Mouse (Mus musculus) retina, postnatal 7 days (tissue): ENCODE data around the gene Dnah1.
A peak's percentile ranks its signal among the peaks of the same experiment; 100 is the strongest.

ENCODE experiments used
- DNase-seq: peaks from one replicate; pipeline ENCODE4 v3.0.0-alpha.2; 2012; ENCODE audit warnings: low read depth, low spot score

The Dnah1 gene

GRCm38 (mm10) chr14:31317754-31318153 lies 5.9 kb downstream of the Dnah1 start:
- DNase-seq: no peak

DNA sequence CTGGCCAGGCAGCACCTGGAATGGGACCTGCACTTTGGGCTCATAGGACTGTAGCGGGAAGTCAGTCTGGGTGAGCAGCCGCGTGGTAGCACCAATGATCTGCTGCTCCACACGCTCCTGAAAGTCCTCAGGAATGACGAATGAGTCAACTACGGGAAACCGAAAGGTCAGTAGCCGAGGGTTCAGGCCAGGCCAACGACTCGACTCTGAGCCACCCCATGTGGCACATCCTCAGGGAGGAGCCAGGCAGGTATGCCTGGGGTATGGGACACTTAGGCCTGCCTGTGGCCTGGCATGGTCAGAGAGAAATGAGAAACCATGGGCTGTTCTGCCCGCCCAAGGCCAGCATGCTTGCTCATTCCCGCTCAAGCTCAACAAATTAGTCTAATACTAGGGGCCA lies 7.1 kb downstream of the Dnah1 start:
- DNase-seq: no peak

DNA sequence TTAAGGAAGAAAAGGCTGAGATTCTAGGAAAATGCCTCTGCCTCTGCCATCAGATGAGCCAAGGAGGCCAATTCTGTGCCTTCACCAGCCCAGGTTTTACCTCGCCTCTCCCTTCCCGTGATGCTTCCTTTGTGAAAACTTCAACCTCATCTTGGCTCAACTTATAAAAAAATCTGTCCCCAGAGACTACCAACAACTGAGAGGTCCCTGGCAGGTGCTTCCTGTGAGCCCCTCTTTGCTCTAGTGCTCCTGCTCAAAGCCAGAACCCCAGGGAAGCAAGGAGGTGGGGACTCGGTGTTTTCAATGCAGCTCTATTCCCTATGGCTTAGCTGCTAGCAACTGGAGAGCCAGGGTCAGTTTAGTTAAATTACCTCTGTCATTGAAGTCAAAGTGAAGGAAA lies 10.5 kb downstream of the Dnah1 start:
- no peak for DNase-seq

DNA sequence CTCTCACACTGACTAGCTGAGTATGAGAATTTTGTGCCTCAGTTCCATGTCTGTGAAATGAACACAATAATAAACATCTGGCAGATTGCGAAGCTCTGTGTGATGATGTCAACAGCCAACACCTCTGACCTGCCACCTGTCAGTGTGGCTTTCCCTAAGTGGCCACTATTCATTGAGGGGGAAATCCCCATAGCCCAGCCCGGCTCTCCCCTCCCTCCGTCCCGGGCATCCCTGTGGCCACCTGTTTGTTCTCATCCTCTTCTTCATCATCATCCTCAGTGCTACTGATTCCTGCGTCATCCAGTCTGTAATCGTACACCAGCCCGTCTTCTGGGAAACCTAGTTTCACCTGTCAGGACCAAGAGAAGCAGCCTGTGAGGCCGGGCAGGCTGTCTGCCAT lies 38.0 kb downstream of the Dnah1 start:
- DNase-seq: no peak

GRCm38 (mm10) chr14:31272164-31272563 lies 51.5 kb downstream of the Dnah1 start:
- DNase-seq: peak; percentile 62

GRCm38 (mm10) chr14:31271121-31271520 lies 52.6 kb downstream of the Dnah1 start:
- no peak for DNase-seq

DNA sequence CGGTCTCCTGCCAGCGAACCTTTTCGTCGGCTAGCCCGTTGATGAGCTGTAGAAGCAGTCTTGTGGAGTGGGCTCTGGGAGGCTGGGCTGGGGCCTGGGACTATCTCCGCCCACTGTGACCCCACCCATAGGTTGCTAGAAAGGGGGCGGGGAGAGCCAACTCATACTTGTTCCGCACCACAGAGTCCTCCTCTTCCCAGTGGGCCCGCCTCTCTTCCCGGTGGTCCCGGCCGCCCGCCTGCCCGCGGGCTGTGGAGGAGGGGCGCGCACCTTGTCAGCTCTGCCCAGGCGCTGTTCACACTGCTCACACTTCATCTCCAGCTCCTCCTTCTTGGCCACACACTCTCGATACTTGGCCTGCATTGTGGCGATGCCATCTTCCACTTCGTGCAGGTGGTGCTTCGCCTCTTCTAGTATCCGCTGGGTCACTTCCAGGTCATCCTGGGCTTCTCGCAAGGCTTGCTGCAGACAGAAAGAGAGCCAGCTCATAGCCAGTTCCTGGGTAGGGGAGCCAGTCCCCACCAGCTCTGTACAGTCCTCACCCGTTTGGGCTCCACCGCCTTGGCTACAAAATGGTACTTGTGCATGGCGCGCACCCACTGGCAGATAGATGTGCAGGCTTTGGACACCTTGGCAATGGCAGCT lies 54.1 kb downstream of the Dnah1 start:
- DNase-seq: no peak

GRCm38 (mm10) chr14:31268301-31269001 lies 55.2 kb downstream of the Dnah1 start:
- DNase-seq: no peak

DNA sequence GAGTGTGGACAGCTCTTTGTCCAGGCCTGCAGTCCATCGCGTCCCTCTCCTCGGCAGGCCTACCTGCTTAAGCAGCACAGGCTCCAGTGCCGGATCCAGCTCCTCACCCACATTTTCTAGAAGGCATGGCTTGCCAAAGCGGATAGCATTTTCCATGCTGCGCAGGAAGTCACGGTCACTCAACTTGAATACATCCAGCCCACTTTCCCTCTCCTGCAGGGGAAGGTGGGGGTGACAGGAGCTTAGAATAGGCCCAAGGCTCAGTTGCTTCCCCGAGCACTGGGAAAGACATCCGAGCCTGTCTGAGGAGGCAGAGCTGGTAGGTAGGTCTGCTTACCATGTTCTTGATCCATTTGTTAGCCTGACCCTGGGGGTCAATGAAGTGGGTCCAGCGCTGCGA lies 56.0 kb downstream of the Dnah1 start:
- no peak for DNase-seq

DNA sequence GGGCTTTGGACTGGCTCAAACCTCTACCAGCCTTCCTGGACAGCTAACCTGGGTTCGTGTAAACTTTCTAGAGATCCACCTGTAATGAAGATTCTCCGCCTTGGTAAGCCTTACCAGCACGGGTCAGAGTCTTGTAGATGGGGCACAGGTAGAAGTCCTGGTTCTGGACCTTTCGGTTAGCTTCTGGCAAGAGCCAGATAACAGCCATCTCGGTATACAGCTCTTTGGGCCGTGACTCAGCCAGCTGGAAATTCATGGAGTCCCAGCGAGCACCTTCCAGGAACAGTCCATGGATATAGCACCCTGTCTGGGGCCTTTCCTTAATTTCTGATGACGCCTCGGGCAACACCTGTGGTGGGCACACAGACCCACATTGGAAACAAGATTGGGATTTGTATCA lies 62.8 kb downstream of the Dnah1 start:
- DNase-seq: no peak

DNA sequence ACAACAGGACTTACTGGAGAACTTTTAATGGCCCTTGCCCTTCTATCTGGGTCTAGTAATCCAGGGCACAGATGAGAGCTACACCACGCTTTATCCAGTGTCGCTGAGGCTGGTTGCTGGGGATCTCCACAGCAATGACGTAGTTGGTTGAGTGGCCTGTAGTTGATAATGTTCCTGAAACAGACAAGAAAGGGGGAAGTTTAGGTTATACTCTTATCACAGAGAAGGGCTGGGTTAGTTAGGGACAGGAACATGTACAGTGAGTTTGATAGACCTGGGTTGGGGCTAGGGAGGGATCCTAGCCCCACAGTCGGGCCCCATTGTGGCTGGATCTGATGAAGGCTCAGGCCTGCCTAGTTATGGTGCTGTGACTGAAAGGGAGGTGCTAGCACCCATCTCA lies 63.3 kb downstream of the Dnah1 start:
- no peak for DNase-seq

- no peak for DNase-seq
Observed at GRCm38 (mm10) chr14:31258476-31259050, 65.1 kb downstream of the Dnah1 start.

DNA sequence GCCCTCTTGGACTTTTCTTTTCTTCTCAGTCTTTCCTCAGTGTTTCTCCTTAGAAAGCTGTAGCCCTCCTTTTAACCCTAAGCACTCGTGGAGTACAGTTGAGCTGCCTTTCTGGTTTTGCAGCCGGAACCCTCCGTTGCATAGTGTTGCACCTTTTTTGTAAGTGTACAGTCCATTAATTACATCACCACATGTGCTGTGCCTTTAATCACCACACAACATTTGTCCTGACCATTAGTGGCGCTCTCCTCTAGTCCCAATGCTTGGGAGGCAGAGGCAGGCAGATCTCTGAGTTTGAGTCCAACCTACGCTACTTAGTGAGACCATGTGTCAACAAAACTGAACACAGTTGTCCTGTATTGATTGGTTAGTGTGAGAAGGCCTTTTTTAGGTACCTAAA lies 71.6 kb downstream of the Dnah1 start:
- DNase-seq: no peak

DNA sequence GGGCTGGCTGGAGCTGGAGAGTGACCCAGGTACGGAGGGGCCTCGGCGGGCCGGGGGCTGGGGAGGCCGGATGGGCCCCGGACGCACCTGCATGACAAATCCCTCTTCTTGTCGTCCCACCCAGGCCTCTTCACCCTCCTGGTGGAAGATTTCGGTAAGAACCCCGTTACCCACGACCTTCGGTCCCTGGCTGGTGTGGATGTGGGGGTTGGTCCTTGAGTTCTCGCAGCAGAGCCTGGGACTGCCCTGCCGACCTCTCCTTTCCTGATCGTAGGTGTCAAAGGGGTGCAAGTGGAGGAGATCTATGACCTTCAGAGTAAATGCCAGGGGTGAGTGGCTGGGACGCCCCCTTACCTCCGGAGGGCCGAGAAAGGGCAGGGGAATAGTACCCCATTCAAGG lies 72.1 kb downstream of the Dnah1 start:
- no peak for DNase-seq

DNA sequence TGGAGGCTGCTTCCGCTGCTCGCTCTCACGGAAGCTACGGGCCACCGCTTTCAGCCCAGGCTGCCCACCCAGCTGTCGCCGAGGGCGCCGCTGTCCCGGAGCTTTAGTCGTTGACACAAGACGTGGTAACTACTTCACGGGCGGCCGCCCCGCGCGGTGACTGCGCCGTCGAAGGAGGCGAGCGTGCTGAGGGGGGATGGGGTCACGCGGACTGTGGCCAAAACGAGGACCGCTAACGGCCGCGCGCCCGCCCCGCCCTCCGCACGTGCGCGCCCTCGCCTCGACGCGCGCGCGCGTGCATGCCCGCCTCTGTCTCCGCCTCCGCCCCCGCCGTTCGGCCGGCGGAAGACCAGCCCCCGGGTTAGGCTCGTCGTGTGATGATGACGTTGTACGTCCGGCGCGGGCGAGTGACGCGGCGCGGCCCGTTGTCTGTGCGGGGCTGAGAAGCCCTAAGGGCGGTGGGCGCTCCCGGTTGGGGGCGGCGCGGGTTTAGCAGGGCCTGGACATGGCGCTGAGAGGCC lies 72.6 kb downstream of the Dnah1 start, which contains the start of the genes Phf7 and Bap1:
Gene Phf7, minus strand, starts transcription at position 234 of the 521 bp plus-strand sequence.
Gene Bap1, plus strand, starts transcription at position 367 of the 521 bp plus-strand sequence.
- peak; percentile 93 for DNase-seq

DNA sequence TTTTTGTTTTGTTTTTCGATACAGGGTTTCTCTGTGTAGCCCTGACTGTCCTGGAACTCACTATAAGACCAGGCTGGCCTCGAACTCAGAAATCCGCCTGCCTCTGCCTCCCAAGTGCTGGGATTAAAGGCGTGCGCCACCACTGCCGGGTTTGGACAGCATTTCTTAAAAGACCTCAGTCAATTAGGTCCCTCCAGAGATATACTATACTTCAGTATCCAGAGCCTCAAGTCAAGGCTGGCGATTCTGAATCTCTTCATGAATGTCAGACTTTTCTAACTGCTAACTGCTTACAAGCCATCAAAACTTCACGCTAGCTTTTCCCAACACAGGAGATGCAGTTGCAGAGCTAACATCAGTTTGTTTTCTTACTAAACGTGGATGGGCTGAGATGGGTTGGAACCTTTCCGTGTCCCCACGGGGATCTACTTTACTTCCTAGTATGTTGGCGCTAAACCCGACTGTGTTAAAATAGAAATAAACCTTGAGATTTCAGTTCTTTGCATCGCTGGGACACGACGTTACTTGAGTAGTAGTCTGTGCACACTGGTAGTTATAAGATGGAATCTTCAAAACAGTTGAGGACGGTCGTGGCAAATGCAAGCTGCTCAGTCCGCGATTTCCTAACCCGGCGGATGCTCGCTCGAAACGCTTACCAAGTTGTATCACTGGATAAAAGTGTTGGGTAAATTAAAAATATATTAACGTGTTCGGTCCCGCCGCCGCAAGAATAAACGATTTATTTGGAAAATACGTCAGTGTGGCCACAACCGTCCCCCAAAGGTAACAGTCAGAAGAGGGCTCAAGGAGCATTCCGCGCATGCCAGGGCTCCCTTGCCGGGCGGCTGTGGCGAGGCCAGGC lies 73.2 kb downstream of the Dnah1 start:
- DNase-seq: no peak

DNA sequence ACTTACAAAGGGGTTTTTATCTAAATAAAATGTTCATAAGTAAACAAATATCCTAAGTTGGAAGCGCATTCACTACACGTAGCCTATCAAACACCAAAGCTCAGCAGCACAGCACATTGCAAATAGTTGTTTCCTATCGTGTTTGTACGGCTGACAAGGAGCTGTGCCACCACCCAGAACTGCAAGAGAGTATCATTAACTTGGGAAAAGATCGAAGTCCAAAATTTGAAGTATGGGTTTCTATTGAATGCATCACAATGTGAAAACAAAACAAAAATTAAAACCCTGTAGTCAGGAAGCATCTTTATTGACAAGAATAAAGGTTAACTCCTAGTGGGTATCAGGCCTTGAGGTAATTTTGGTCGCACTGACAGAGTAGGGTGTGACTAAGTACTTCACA lies 75.3 kb downstream of the Dnah1 start:
- DNase-seq: no peak

GRCm38 (mm10) chr14:31245946-31246345 lies 77.8 kb downstream of the Dnah1 start:
- DNase-seq: no peak

DNA sequence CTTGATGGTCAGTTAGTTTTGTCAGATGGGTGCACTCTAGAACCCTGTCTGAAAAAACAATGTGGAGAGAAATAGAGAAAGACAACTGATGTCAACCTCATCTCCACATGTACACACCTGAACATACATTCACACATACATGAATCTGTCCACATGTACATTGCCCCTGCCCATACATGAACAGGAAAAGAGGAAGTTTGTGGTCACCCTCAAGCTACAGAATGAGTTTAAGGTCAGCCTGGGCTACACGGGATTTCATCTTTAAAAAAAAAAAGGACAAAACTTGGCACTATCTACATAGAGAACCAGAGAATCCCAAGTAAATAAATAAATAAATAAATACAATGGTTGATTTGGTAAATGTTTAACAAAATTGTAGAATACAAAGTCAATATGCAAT lies 78.9 kb downstream of the Dnah1 start:
- no peak for DNase-seq

- no peak for DNase-seq
Observed at GRCm38 (mm10) chr14:31240528-31240927, 83.2 kb downstream of the Dnah1 start.

DNA sequence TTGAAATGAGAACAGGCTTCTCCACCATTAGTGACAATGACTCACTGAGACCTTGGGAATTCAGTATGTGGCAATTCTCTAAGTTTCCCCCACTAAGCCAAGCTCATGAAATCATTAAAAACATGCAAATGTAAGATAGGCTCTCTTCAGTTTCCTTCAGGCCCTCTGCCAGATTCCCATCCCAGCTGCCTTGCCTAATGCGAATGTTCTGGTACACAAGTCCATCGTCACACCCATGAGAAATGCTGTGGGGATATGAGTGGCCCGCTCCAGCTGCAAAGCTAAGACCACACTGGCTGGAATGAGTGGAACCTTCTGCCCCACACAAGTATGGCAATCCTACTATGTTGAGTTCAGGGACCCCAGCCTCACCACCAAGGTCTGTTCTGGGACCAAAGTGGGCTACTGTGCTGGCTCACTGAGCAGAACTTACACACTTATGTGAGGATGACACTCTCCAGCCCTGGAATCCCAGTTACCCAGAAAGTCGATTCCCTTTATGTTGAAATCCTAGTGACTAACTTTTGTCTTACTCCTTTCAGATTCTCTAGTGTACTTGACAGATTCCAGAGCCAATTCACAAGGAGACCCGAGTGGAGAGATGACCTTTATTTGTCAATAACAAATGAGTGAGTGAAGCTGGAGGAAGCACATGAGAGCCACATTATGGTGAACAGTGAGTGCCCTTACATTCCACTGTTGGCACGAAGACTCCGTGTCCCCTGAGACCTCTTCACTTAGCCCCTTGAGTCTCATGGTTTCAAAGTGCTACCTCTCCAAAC lies 86.4 kb downstream of the Dnah1 start:
- no peak for DNase-seq
